Mouse (Mus musculus) forebrain, embryonic 15.5 days (tissue): ENCODE measurements around the gene Tph2. TPM values are rescaled to one million over a fixed set of nuclear protein-coding genes. Genes with fewer than 3 reads are reported as not detected.

ENCODE experiments used
- ATAC-seq: fragments of 200-750 bp; cut with Nextera tagmentation; replicated peaks from 2 replicates; pipeline ENCODE4 v1.8.0; 2017; ENCODE audit warnings: mild to moderate bottlenecking, moderate TSS enrichment, moderate library complexity
- H3K27ac ChIP-seq: fragments of 300-500 bp; sonication (generic); replicated peaks from 2 replicates; pipeline ENCODE4 v1.5.1; 2015; ENCODE audit warnings: mild to moderate bottlenecking, inconsistent platforms
- H3K27me3 ChIP-seq: fragments of 300-500 bp; sonication (generic); 2 replicates; pipeline ENCODE4 v1.6.1; 2015; ENCODE audit warnings: inconsistent platforms
- H3K36me3 ChIP-seq: fragments of 300-500 bp; sonication (generic); 2 replicates; pipeline ENCODE4 v1.6.1; 2015; ENCODE audit warnings: mild to moderate bottlenecking, inconsistent platforms
- H3K4me1 ChIP-seq: fragments of 300-500 bp; sonication (generic); 2 replicates; pipeline ENCODE4 v1.6.1; 2015; ENCODE audit warnings: inconsistent platforms
- H3K4me2 ChIP-seq: fragments of 300-500 bp; sonication (generic); replicated peaks from 2 replicates; pipeline ENCODE4 v1.6.1; 2015; ENCODE audit warnings: mild to moderate bottlenecking, inconsistent platforms
- H3K4me3 ChIP-seq: fragments of 300-500 bp; sonication (generic); 2 replicates; pipeline ENCODE4 v1.5.1; 2015; ENCODE audit warnings: mild to moderate bottlenecking, inconsistent platforms
- H3K9ac ChIP-seq: fragments of 300-500 bp; sonication (generic); replicated peaks from 2 replicates; pipeline ENCODE4 v1.6.1; 2015; ENCODE audit warnings: mild to moderate bottlenecking, inconsistent platforms
- H3K9me3 ChIP-seq: fragments of 300-500 bp; sonication (generic); 2 replicates; pipeline ENCODE4 v1.6.1; 2016; ENCODE audit warnings: inconsistent platforms
- WGBS: fragments of 180-500 bp; shearing (Covaris S2); methylation state at CpG from one replicate; pipeline ENCODE4 v1.1.7; 2015; ENCODE audit warnings: mixed read lengths; 5-methylcytosine and 5-hydroxymethylcytosine counted together
- polyA plus RNA-seq: library from polyadenylated mRNA; unstranded; fragments of >200 nt; fragmentation: Nextera tagmentation; extraction: Ambion mirVana; gene quantifications from 2 replicates; pipeline ENCODE4 v1.2.1, GENCODE M21; 2015

Tph2 gene
- polyA plus RNA-seq, 1 experiment from 2014 or later = 0.33 TPM

DNA sequence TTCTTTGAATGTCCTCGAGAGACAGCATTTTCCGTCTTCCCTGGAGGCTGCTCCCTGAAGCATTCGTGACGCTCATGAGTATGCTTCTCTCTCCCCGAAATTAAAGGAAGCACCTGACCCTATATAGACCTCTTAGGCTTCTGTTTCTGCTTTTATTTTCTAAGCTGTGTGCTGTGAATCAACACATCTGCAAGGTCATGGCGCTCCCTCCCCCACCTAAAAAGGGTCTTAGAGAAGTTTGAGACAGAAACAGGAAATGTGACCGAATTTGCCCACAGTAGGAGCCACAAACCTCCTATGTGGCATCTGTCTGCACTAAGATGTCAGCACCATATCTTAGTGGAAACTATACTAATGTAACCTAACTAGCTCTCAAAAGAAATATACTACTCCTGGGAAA is 124.1 kb downstream of the Tph2 start:
- Histone ChIP-seq H3K9ac (no peak overlapping the region), H3K4me3 (no peak overlapping the region), H3K27me3 (no peaks in the 10 kb centered on the region), H3K27ac (no peak overlapping the region), H3K4me2 (no peak overlapping the region), H3K9me3 (peaks cover 5% of the 10 kb centered on the region; the same call in 1 of the 2 replicates), H3K4me1 (no peaks in the 10 kb centered on the region), H3K36me3 (no peaks in the 10 kb centered on the region)
- ATAC-seq = no peak
- WGBS = 83% methylated on average over 7 of the region's 7 CpGs

DNA sequence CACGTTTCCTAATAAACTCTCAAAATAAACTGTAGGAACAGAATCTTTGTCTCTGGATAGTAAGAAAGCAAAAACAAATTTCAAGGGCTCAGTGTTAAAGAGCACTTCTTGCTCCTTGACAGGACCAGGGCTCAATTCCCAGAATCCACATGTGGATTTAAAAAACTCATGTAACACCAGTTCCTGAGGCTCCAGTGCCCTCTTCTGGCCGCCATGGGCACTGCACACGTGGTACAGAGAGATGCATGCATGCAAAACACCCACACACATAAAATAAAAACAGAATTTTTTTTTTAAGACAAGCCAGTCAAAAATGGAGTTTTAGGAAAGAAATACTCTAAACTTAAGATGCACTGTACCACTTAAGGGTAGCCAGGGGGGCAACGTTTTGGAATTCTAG is 133.2 kb downstream of the Tph2 start:
- Histone ChIP-seq H3K27me3 (no peaks in the 10 kb centered on the region), H3K4me1 (no peaks in the 10 kb centered on the region), H3K9me3 (no peaks in the 10 kb centered on the region), H3K4me2 (no peak overlapping the region), H3K4me3 (no peak overlapping the region), H3K36me3 (no peaks in the 10 kb centered on the region), H3K9ac (no peak overlapping the region), H3K27ac (no peak overlapping the region)
- WGBS = 54% methylated on average over 4 of the region's 4 CpGs
- no peak for ATAC-seq

DNA sequence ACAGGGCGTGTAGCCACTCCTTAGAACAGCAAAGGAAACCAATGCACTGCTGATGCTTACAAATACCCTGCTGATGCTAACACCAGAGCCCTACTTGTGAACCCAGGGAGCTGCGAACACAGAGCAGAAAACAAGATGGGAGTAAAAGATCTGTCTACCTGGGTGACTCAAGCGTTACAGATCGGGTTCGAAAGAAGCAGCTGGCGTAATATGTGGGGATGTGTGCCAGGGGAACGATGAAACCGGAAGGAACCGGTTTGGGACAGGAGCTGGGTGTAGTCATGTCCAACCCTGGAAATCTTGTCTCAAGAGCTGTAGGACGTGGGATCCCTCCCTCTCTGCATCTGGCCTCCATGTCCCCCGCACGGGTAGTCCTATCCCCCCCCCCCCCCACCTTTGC is 134.1 kb downstream of the Tph2 start:
- Histone ChIP-seq H3K9me3 (no peaks in the 10 kb centered on the region), H3K4me3 (no peak overlapping the region), H3K9ac (no peak overlapping the region), H3K4me2 (no peak overlapping the region), H3K27me3 (no peaks in the 10 kb centered on the region), H3K4me1 (no peaks in the 10 kb centered on the region), H3K27ac (no peak overlapping the region), H3K36me3 (no peaks in the 10 kb centered on the region)
- no peak for ATAC-seq
- 88% methylated on average over 10 of the region's 12 CpGs for WGBS

DNA sequence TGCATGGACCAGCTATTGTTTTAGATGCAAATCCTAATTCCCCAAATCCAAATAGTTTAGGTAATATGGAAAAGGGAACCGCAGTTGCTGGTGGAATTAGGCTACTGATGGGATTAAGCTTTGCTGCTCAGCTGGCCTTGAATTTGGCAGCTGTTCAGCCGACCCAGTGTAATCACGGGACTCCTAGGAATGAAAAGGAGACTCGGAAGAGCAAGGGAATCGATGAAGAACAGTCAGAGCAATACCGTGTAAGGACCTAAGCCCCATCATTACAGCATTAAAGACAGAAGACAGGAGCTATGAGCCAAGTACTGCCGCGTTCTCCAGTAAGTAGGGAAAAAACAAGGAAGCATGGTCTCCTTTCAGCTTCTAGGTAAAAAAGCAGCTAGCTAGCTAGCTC is 134.6 kb downstream of the Tph2 start:
- no peaks in the 10 kb centered on the region for H3K9me3 ChIP-seq

DNA sequence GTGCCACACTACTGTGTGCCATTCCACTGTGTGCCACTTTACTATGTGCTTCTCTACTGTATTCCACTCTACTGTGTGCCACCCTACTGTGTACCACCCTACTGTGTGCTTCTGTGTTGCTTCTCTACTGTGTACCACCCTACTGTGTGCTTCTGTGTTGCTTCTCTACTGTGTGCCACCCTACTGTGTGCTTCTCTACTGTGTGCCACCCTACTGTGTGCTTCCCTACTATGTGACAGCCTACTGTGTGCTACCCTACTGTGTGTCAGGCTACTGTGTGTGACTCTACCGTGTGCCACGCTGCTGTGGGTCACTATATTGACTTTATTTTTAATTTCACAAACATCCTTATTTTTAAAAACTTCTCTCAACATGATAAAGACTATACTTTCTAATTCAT is 136.3 kb downstream of the Tph2 start:
- no peak overlapping the region for H3K9ac ChIP-seq
- H3K4me2 ChIP-seq = no peak overlapping the region
- 95% methylated on average over 2 of the region's 2 CpGs for WGBS
- no peak overlapping the region for H3K27ac ChIP-seq
- no peaks in the 10 kb centered on the region for H3K9me3 ChIP-seq
- no peaks in the 10 kb centered on the region for H3K4me1 ChIP-seq
- ATAC-seq = no peak
- H3K27me3 ChIP-seq = no peaks in the 10 kb centered on the region
- no peak overlapping the region for H3K4me3 ChIP-seq
- no peaks in the 10 kb centered on the region for H3K36me3 ChIP-seq

More for the DNA sequence above, 134.6 kb downstream of the Tph2 start:
- Histone ChIP-seq H3K9ac (no peak overlapping the region), H3K27ac (no peak overlapping the region), H3K4me3 (no peak overlapping the region), H3K4me2 (no peak overlapping the region), H3K36me3 (no peaks in the 10 kb centered on the region), H3K4me1 (no peaks in the 10 kb centered on the region), H3K27me3 (no peaks in the 10 kb centered on the region)
- no peak for ATAC-seq
- 30% methylated on average over 8 of the region's 8 CpGs for WGBS

DNA sequence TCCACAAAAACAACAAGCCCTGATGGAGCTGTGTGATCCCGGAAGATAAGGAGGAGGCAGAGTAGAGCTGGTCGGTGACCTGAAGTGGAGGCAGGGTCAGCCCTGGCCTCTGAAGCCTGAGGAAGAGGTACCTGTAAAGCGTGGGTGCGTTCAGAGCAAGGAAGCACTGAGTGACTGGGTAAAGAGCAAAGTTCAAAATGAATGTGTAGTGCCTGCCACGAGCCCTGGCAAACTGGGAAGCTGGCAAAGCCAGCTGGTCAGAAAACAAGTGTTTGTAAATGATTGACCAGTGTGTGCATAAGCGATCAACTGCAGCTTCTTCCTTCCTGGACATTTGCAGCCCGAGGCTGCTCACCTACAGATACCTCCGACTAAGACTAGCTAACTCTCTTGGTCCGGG is 149.1 kb downstream of the Tph2 start:
- Histone ChIP-seq H3K27ac (no peak overlapping the region), H3K9ac (no peak overlapping the region), H3K36me3 (no peaks in the 10 kb centered on the region), H3K4me3 (no peak overlapping the region), H3K4me2 (no peak overlapping the region), H3K9me3 (no peaks in the 10 kb centered on the region), H3K27me3 (no peaks in the 10 kb centered on the region), H3K4me1 (no peaks in the 10 kb centered on the region)
- ATAC-seq = no peak
- 91% methylated on average over 9 of the region's 9 CpGs for WGBS

Other genes with a start within 250 kb of the Tph2 start
- 40.7 and 42.1 TPM in 2 replicates for gene Tbc1d15, start 66.4 kb upstream of the Tph2 start, polyA plus RNA-seq
- gene Rab21, start 130.6 kb upstream of the Tph2 start, polyA plus RNA-seq = 5.6 and 8.5 TPM in 2 replicates
- gene Tmem19, start 177.5 kb upstream of the Tph2 start, polyA plus RNA-seq = 38.8 and 40.5 TPM in 2 replicates
- gene Thap2, start 199.4 kb upstream of the Tph2 start, polyA plus RNA-seq = 29.4 and 33.3 TPM in 2 replicates
- 17.2 and 18.6 TPM in 2 replicates for gene Zfc3h1, start 199.9 kb upstream of the Tph2 start, polyA plus RNA-seq